Mouse (Mus musculus) intestine, embryonic 14.5 days (tissue): ENCODE measurements around the gene Hoxd4. TPM values are rescaled to one million over a fixed set of nuclear protein-coding genes. Genes with fewer than 3 reads are reported as not detected.

ENCODE experiments used
- ATAC-seq: fragments of 200-750 bp; cut with Nextera tagmentation; replicated peaks from 2 replicates; pipeline ENCODE4 v1.8.0; 2017; ENCODE audit warnings: low read depth, moderate number of reproducible peaks, moderate TSS enrichment, moderate library complexity; ENCODE audit not compliant: low FRiP score, low TSS enrichment
- DNase-seq: peaks from one replicate; pipeline ENCODE4 v3.0.0-alpha.2; 2018; ENCODE audit warnings: low spot score
- H3K27ac ChIP-seq: fragments of 300-500 bp; sonication (generic); 2 replicates; pipeline ENCODE4 v1.5.1; 2014; ENCODE audit warnings: low read depth, mild to moderate bottlenecking, control low read depth
- H3K27me3 ChIP-seq: fragments of 300-500 bp; sonication (generic); replicated peaks from 2 replicates; pipeline ENCODE4 v1.6.1; 2014; ENCODE audit warnings: low read length, control low read depth; ENCODE audit not compliant: control insufficient read depth, insufficient read depth
- H3K36me3 ChIP-seq: fragments of 300-500 bp; sonication (generic); 2 replicates; pipeline ENCODE4 v1.6.1; 2014; ENCODE audit warnings: low read length, control low read depth; ENCODE audit not compliant: control insufficient read depth, insufficient read depth
- H3K4me1 ChIP-seq: fragments of 300-500 bp; sonication (generic); replicated peaks from 2 replicates; pipeline ENCODE4 v1.6.1; 2014; ENCODE audit warnings: low read length, control low read depth, mixed read lengths; ENCODE audit not compliant: control insufficient read depth, insufficient read depth
- H3K4me2 ChIP-seq: fragments of 300-500 bp; sonication (generic); 2 replicates; pipeline ENCODE4 v1.6.1; 2014; ENCODE audit warnings: low read length
- H3K4me3 ChIP-seq: fragments of 300-500 bp; sonication (generic); 2 replicates; pipeline ENCODE4 v1.5.1; 2014; ENCODE audit warnings: low read depth, low read length, control low read depth, mixed read lengths
- H3K9ac ChIP-seq: fragments of 300-500 bp; sonication (generic); 2 replicates; pipeline ENCODE4 v1.6.1; 2014; ENCODE audit warnings: mild to moderate bottlenecking, low read length
- H3K9me3 ChIP-seq: fragments of 300-500 bp; sonication (generic); 2 replicates; pipeline ENCODE4 v1.6.1; 2016; ENCODE audit warnings: low read length, control low read depth; ENCODE audit not compliant: control insufficient read depth
- WGBS: fragments of 180-500 bp; shearing (Covaris S2); extraction: QIAGEN DNeasy Blood & Tissue Kit; methylation state at CpG from one replicate; pipeline ENCODE4 v1.1.7; 2014; 5-methylcytosine and 5-hydroxymethylcytosine counted together
- polyA plus RNA-seq: library from polyadenylated mRNA; unstranded; fragments of >200 nt; fragmentation: Nextera tagmentation; extraction: Ambion mirVana; gene quantifications from 2 replicates; pipeline ENCODE4 v1.2.1, GENCODE M21; 2014

Gene Hoxd4
- polyA plus RNA-seq, 1 experiment from 2014 or later, result 1.6 TPM

DNA sequence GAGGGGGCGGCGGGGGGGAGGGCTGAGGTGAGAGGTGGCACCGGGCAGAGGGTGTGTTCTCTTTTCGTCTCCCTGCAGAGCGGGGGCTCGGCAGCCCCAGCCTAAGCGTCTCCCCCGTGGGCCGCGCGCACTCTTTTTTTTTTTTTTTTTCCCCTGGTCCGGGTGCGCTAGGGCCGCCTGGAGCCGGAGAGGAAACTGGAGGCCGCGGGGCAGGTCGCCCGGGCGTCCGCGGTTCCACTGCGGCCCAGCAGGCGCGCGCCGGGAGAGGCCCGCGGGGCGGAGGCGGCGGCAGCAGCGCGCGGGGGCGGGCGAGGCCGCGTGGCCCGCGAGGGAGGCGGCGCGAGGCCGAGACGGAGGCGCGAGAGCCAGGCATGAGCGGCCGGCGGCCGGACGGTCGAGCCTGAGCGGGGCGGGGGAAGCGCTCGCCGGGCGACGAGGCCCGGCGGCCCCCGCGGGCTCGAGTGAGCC lies 6.7 kb upstream of the Hoxd4 start:
- peak overlapping the region; percentile 64 for H3K4me2 ChIP-seq
- peak overlapping the region; percentile 72 for H3K9ac ChIP-seq
- DNase-seq, result no peak
- H3K27ac ChIP-seq, result peak overlapping the region; percentile 82
- no peaks in the 10 kb centered on the region for H3K9me3 ChIP-seq
- no peaks in the 10 kb centered on the region for H3K4me1 ChIP-seq
- WGBS, result 0% methylated on average over 41 of the region's 66 CpGs
- no peaks in the 10 kb centered on the region for H3K36me3 ChIP-seq
- peaks cover 94% of the 10 kb centered on the region for H3K27me3 ChIP-seq
- 0 out of 2 replicates have a peak, but pooled peaks have one; percentile 11 for ATAC-seq
- peak overlapping the region; percentile 52 for H3K4me3 ChIP-seq

DNA sequence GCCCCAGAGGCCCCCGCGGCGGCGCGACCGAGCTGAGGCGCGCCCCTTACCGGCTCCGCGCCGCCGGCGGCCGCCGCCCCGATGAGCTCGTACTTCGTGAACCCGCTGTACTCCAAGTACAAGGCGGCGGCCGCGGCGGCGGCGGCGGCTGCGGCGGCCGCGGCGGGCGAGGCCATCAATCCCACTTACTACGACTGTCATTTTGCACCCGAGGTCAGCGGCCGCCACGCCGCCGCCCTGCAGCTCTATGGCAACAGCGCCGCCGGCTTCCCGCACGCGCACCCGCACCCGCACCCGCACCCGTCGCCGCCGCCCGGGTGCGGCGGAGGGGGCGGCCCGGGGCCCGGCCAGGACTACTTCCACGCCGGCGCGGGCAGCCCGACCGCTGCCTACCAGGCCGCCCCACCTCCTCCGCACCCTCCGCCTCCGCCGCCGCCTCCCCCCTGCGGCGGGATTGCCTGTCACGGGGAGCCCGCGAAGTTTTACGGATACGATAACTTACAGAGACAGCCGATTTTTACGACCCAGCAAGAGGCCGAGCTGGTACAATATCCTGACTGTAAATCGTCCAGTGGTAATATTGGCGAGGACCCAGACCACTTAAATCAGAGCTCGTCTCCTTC lies 6.2 kb upstream of the Hoxd4 start:
- Histone ChIP-seq H3K27ac (peak overlapping the region; percentile 82), H3K27me3 (peaks cover 93% of the 10 kb centered on the region), H3K9me3 (no peaks in the 10 kb centered on the region), H3K4me1 (no peaks in the 10 kb centered on the region), H3K36me3 (no peaks in the 10 kb centered on the region), H3K9ac (peak overlapping the region; percentile 72), H3K4me2 (peak overlapping the region; percentile 64), H3K4me3 (peak overlapping the region; percentile 52)
- no peak for DNase-seq
- ATAC-seq, result peak; percentile 53
- under 1% methylated on average over 63 of the region's 85 CpGs for WGBS

DNA sequence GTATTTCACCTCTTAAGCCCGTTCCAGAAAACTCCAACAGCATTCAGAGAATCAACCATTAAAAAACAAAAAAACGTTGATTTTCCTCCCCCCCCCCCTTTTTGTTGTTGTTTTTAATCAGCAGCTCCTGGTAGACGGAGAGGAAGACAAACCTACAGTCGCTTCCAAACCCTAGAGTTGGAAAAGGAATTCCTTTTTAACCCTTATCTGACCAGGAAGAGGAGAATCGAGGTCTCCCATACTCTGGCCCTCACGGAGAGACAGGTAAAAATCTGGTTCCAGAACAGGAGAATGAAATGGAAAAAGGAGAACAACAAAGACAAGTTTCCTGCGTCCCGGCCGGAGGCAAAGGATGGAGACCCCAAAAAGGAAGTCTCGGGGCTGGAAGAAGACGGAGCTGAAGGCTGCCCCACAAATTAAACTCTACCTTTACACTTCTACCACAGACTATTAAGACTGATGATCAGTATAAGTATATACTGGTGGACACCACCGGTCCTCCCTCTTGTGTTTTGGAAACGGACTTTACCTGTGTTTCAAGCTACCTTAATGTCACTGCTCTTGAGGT lies 5.3 kb upstream of the Hoxd4 start:
- Histone ChIP-seq H3K4me3 (peak overlapping the region; percentile 52), H3K9me3 (no peaks in the 10 kb centered on the region), H3K27ac (peak overlapping the region; percentile 69), H3K4me1 (no peaks in the 10 kb centered on the region), H3K27me3 (peaks cover 90% of the 10 kb centered on the region), H3K4me2 (peak overlapping the region; percentile 64), H3K36me3 (no peaks in the 10 kb centered on the region), H3K9ac (peak overlapping the region; percentile 72)
- WGBS, result 7% methylated on average over 13 of the region's 13 CpGs
- ATAC-seq (no peak), DNase-seq (no peak)

DNA sequence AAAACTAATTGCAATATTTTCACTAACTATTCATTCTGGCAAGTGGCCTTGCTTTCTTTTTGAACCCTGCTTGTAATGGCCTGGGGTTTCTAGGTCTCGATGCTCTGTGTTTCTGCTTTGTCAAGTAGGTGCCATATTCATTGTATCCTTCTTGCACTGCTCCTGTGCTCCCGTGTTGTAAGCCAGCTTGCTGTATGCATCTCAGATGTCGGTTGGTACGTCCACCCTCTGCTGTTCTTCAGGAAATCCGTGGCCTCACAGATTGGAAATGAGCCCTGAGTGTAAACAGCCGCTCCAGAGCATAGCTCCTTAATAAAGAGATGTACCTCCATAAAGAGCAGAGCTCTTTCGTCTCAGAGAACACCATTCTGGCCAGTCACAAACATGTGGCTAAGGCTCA lies 4.1 kb upstream of the Hoxd4 start:
- peak overlapping the region; percentile 34; the same call in 1 of the 2 replicates for H3K9ac ChIP-seq
- H3K9me3 ChIP-seq, result no peaks in the 10 kb centered on the region
- no peaks in the 10 kb centered on the region for H3K36me3 ChIP-seq
- H3K4me1 ChIP-seq, result no peaks in the 10 kb centered on the region
- peak overlapping the region; percentile 52 for H3K4me3 ChIP-seq
- H3K4me2 ChIP-seq, result peak overlapping the region; percentile 64
- 33% methylated on average over 7 of the region's 7 CpGs for WGBS
- H3K27me3 ChIP-seq, result peaks cover 85% of the 10 kb centered on the region
- ATAC-seq (no peak), DNase-seq (no peak)
- no peak overlapping the region for H3K27ac ChIP-seq

DNA sequence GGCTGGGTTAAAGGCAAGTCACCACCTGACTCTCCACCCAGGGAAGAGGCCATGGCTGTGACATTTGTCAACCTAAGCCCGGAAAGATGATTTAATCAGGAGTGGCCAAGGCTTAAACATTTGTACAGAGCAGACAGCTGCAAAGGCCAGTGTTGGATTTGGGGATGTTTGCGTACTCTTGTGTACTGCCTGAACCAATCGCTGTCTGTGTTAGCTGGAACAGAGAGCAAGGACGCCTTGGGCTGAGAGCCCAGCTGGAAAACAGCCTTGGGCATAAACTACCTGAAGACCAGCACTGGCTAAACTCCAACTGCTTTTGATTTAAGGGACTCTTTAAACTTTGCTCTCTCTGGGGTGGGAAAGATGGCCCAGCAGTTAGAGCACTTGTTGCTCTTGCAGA lies 3.1 kb upstream of the Hoxd4 start:
- Histone ChIP-seq H3K36me3 (no peaks in the 10 kb centered on the region), H3K4me2 (no peak overlapping the region), H3K27ac (no peak overlapping the region), H3K9ac (no peak overlapping the region), H3K4me1 (no peaks in the 10 kb centered on the region), H3K27me3 (peaks cover 85% of the 10 kb centered on the region), H3K9me3 (no peaks in the 10 kb centered on the region), H3K4me3 (no peak overlapping the region)
- ATAC-seq (no peak), DNase-seq (no peak)
- 37% methylated on average over 4 of the region's 4 CpGs for WGBS

DNA sequence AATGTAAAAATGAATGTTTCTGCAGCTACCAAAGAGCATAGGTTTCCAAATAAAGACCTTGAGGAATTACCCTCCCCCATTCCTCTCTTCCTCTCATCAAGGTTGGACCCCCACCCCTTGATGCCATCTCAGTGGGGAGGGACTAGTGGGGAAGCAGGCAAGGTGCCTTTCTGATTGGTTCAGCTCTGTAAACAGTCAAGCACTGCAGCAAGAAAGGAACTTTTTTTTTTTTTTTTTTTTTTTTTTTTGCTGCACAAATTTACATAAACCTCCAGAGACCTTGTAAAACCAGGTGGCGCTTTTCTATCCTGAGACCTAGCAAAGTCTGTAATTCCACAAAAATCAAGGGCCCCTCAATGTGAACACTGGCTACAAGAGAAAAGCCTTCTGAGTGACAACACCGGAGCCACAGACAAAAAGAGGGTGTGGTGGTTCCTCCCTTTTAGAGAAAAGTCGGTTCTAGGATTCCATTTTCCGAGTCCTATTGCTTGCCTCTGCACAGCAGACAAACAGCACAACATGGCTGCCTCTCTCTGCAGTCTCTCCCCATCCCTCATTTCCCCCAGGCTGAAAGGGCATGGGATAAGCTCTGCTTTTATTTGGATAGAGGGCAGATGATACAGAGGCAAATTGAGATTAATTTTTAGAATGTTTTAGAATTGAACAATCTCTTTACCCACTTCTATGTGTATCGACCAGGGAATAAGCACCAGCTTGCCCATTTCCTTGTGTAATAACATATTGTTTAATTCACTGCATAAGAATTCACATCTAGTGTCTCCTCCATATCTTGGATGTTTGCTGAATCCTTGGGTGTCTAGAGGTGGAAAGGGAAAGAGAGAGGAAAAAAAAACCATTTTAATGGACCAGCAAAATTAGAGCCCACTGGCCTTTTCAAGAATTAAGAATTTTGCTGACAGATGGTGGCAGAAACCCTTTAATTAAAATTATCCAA lies 2.0 kb upstream of the Hoxd4 start:
- peaks cover 78% of the 10 kb centered on the region for H3K27me3 ChIP-seq
- 21% methylated on average over 5 of the region's 5 CpGs for WGBS
- no peaks in the 10 kb centered on the region for H3K4me1 ChIP-seq
- ATAC-seq (no peak), DNase-seq (peak; percentile 59)
- no peak overlapping the region for H3K4me3 ChIP-seq
- no peak overlapping the region for H3K27ac ChIP-seq
- H3K36me3 ChIP-seq, result no peaks in the 10 kb centered on the region
- no peak overlapping the region for H3K4me2 ChIP-seq
- no peaks in the 10 kb centered on the region for H3K9me3 ChIP-seq
- no peak overlapping the region for H3K9ac ChIP-seq

DNA sequence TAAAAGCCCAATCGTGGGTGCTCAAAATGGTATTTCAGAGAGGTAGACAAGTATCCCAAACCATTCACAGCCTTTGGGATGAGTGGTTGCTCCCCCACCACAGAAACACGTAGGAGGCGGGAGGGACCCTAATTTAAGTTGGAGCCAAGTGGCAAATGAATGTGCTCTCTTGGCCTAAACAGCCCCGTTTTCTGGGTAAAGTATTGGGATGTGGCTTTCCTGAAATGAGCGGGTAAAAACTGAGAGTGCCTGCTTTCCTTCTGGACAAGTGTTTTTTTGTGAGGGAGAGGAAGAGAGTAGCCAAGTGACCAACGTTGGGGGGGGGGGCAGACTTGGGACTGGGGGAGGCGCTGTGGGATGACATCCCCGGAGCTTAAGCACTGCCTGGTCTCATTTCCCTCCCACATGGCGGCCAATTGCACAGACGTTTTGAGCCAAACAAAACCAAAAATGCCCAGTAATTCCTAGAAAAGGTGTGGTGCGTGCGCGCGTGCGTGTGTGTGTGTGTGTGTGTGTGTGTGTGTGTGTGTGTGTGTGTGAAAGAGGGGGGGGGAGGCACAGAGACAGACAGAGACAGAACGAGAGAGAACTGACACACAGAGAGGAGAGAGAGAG lies 693 bp upstream of the Hoxd4 start:
- WGBS, result 2% methylated on average over 16 of the region's 16 CpGs
- ATAC-seq (no peak), DNase-seq (no peak)
- H3K36me3 ChIP-seq, result no peaks in the 10 kb centered on the region
- H3K4me1 ChIP-seq, result 0 out of 2 replicates have a peak, but pooled peaks cover 3% of the 10 kb centered on the region
- H3K4me3 ChIP-seq, result peak overlapping the region; percentile 59
- H3K4me2 ChIP-seq, result peak overlapping the region; percentile 62
- H3K27me3 ChIP-seq, result peaks cover 74% of the 10 kb centered on the region
- H3K9ac ChIP-seq, result no peak overlapping the region; the same call in 1 of the 2 replicates
- no peaks in the 10 kb centered on the region for H3K9me3 ChIP-seq
- H3K27ac ChIP-seq, result no peak overlapping the region; the same call in 1 of the 2 replicates
